35 mouse cellular contexts compared by ENCODE assay signal in genomic region chr2:143876026-143876425, GRCm38 (mm10). TPM values are rescaled to one million over a fixed set of nuclear protein-coding genes. Genes with fewer than 3 reads are reported as not detected.
DNase-seq lines count a peak whose midpoint lies in the region; ATAC-seq and TF ChIP-seq lines count a peak whose summit lies in the region.
"Had no signal": no experiment of that assay in that cellular context is flagged by ENCODE, and none has a peak within 500 bp of the region (broad histone marks: within the 10 kb centered on the region; RNA-seq: fewer than 3 reads in every experiment).

No protein-coding gene starts in this region.

- no peaks in the 10 kb centered on the region for H3K9me3 ChIP-seq in kidney, embryonic 14.5 days (ENCODE audit: control insufficient read depth, low read length)
- no peaks in the 10 kb centered on the region for H3K9me3 ChIP-seq in heart, embryonic 16.5 days (replicated peaks; ENCODE audit: control insufficient read depth, low read length)
- H3K9me3 ChIP-seq: embryonic facial prominence, embryonic 12.5 days; forebrain, embryonic 12.5 days; G1E; limb, embryonic 12.5 days; midbrain, embryonic 12.5 days; neural tube, embryonic 12.5 days had no signal

- peak overlapping the region; percentile 86 for H3K27ac ChIP-seq in kidney, adult 2 months (ENCODE audit: insufficient read depth, low read depth, low read length)
- H3K27ac ChIP-seq in kidney, embryonic 14.5 days (ENCODE audit: low read depth, low read length): no peak overlapping the region
- H3K27ac ChIP-seq in heart, embryonic 16.5 days (ENCODE audit: low read length): peak overlapping the region; percentile 6; the same call in 1 of the 2 replicates
- H3K27ac ChIP-seq: embryonic facial prominence, embryonic 12.5 days; forebrain, embryonic 12.5 days; hindbrain, embryonic 14.5 days; left cerebral cortex, adult 2 months; limb, embryonic 12.5 days; liver, embryonic 12.5 days; midbrain, embryonic 12.5 days; neural tube, embryonic 12.5 days; stomach, postnatal 0 days had no signal

- DNase-seq in heart, adult 11 months: peak; percentile 13
- no peak for DNase-seq in heart, postnatal 4 days
- peak; percentile 55 for DNase-seq in kidney, adult 2 months
- DNase-seq in kidney, adult 11 months: no peak
- DNase-seq in kidney, postnatal 14 days: peak; percentile 41
- no peak for DNase-seq in yolk sac, embryonic 10.5 days (ENCODE audit: low spot score)
- DNase-seq: adrenal gland, postnatal 10 days; cerebellum, adult 8-10 months; cerebellum, postnatal 25 days; embryo, embryonic 11 days; forebrain, postnatal 0 days; gastrocnemius, postnatal 14 days; liver, postnatal 0 days; lung, postnatal 36 days; right cerebral cortex, adult 18-20 months; spleen, adult 18-20 months; thymus, adult 18-20 months; thymus, postnatal 25 days had no signal

- H3K4me3 ChIP-seq in kidney, adult 2 months (ENCODE audit: insufficient read depth, low read depth, low read length): no peak overlapping the region
- H3K4me3 ChIP-seq in kidney, embryonic 14.5 days (ENCODE audit: low read length): no peak overlapping the region
- no peak overlapping the region for H3K4me3 ChIP-seq in heart, embryonic 16.5 days (ENCODE audit: low read length)
- H3K4me3 ChIP-seq: embryonic facial prominence, embryonic 12.5 days; erythroblast, embryonic 14.5 days; forebrain, embryonic 12.5 days; left cerebral cortex, adult 2 months; limb, embryonic 12.5 days; liver, embryonic 12.5 days; midbrain, embryonic 12.5 days; myocyte; neural tube, embryonic 12.5 days had no signal

- peaks cover 8% of the 10 kb centered on the region; the same call in 1 of the 2 replicates for H3K4me1 ChIP-seq in kidney, adult 2 months (ENCODE audit: control insufficient read depth, insufficient read depth, low read length)
- peaks cover 12% of the 10 kb centered on the region; the same call in 1 of the 2 replicates for H3K4me1 ChIP-seq in kidney, embryonic 14.5 days (ENCODE audit: control insufficient read depth, insufficient read depth, low read length)
- H3K4me1 ChIP-seq in heart, embryonic 16.5 days (ENCODE audit: control insufficient read depth, insufficient read depth, low read length): peaks cover 17% of the 10 kb centered on the region
- H3K4me1 ChIP-seq: forebrain, embryonic 12.5 days; limb, embryonic 12.5 days; midbrain, embryonic 12.5 days; neural tube, embryonic 12.5 days had no signal

- no peak overlapping the region for H3K4me2 ChIP-seq in kidney, embryonic 14.5 days (replicated peaks; ENCODE audit: low read depth, low read length)
- H3K4me2 ChIP-seq in heart, embryonic 16.5 days (ENCODE audit: low read depth, low read length): no peak overlapping the region
- H3K4me2 ChIP-seq: embryonic facial prominence, embryonic 12.5 days; forebrain, embryonic 12.5 days; hindbrain, embryonic 14.5 days; limb, embryonic 12.5 days; liver, embryonic 12.5 days; midbrain, embryonic 12.5 days; neural tube, embryonic 12.5 days had no signal

- TF ChIP-seq CTCF in kidney, adult 2 months (conservative IDR thresholded peaks at IDR 0.05; ENCODE audit: insufficient read depth, insufficient read length, low read depth, low read length): no peak

- no peak for ATAC-seq in kidney, embryonic 14.5 days (ENCODE audit: low FRiP score, low TSS enrichment)
- no peak for ATAC-seq in heart, embryonic 16.5 days (replicated peaks; ENCODE audit: extremely low read depth, insufficient read depth, low FRiP score)
- ATAC-seq: forebrain, postnatal 0 days; intestine, postnatal 0 days; liver, embryonic 12.5 days; liver, postnatal 0 days had no signal

- H3K9ac ChIP-seq in kidney, embryonic 14.5 days (ENCODE audit: low read depth, low read length): no peak overlapping the region
- no peak overlapping the region for H3K9ac ChIP-seq in heart, embryonic 16.5 days (ENCODE audit: low read length)
- H3K9ac ChIP-seq: embryonic facial prominence, embryonic 12.5 days; forebrain, embryonic 12.5 days; forebrain, postnatal 0 days; hindbrain, embryonic 14.5 days; limb, embryonic 12.5 days; liver, embryonic 12.5 days; liver, postnatal 0 days; midbrain, embryonic 12.5 days; neural tube, embryonic 12.5 days had no signal

- TF ChIP-seq POLR2A in kidney, adult 2 months (IDR thresholded peaks at IDR 0.05; ENCODE audit: low read depth, low read length): no peak

- no peaks in the 10 kb centered on the region for H3K36me3 ChIP-seq in kidney, adult 2 months (ENCODE audit: control insufficient read depth, insufficient read depth, low read length)
- no peaks in the 10 kb centered on the region for H3K36me3 ChIP-seq in kidney, embryonic 14.5 days (ENCODE audit: control insufficient read depth, insufficient read depth, low read length)
- no peaks in the 10 kb centered on the region for H3K36me3 ChIP-seq in heart, embryonic 16.5 days (ENCODE audit: control insufficient read depth, insufficient read depth)
- H3K36me3 ChIP-seq: embryonic facial prominence, embryonic 12.5 days; forebrain, embryonic 12.5 days; G1E; limb, embryonic 12.5 days; liver, embryonic 12.5 days; midbrain, embryonic 12.5 days; neural tube, embryonic 12.5 days had no signal

- H3K27me3 ChIP-seq in kidney, adult 2 months (replicated peaks; ENCODE audit: control insufficient read depth, insufficient read depth, low read length): no peaks in the 10 kb centered on the region
- H3K27me3 ChIP-seq in kidney, embryonic 14.5 days (ENCODE audit: control insufficient read depth, insufficient read depth, low read length): no peaks in the 10 kb centered on the region
- no peaks in the 10 kb centered on the region for H3K27me3 ChIP-seq in heart, embryonic 16.5 days (ENCODE audit: control insufficient read depth, insufficient read depth, low read length)
- H3K27me3 ChIP-seq: embryonic facial prominence, embryonic 12.5 days; forebrain, embryonic 12.5 days; limb, embryonic 12.5 days; liver, embryonic 12.5 days; midbrain, embryonic 12.5 days; neural tube, embryonic 12.5 days had no signal

- WGBS in kidney, adult 2 months: 58% methylated on average over 1 of the region's 1 CpGs
- 28% methylated on average over 1 of the region's 1 CpGs for WGBS in kidney, embryonic 14.5 days
- WGBS in heart, embryonic 16.5 days: 36% methylated on average over 1 of the region's 1 CpGs

RNA-seq across cellular contexts. Expression of gene Bfsp1, which starts 13.1 kb away (rescaled TPM):
- total RNA-seq in heart, postnatal 4 days (2021): under 1 TPM; 0.98 to 0.99 TPM
- 0.35 and 0.36 TPM in 2 replicates for polyA plus RNA-seq in kidney, adult 2 months (2012; rRNA removed)
- polyA plus RNA-seq in kidney, embryonic 14.5 days (2014; fragmentation: Nextera tagmentation; extraction: Ambion mirVana): 1.0 and 1.7 TPM in 2 replicates
- polyA plus RNA-seq in heart, embryonic 16.5 days (2015; fragmentation: Nextera tagmentation; extraction: Ambion mirVana): 1.1 and 1.4 TPM in 2 replicates
- total RNA-seq: granulocyte monocyte progenitor cell, adult 5-6 weeks; hematopoietic stem cell, adult 5-6 weeks had no signal
- polyA plus RNA-seq: erythroblast, embryonic 14.5 days; G1E had no signal

RNA-seq across cellular contexts. Expression of gene Dstn, which starts 39.1 kb away (rescaled TPM):
- total RNA-seq in heart, postnatal 4 days (2021): 100 to 1,000 TPM; 708 to 736 TPM
- polyA plus RNA-seq in kidney, adult 2 months (2012; rRNA removed): 46.9 and 73.0 TPM in 2 replicates
- polyA plus RNA-seq in kidney, embryonic 14.5 days (2014; fragmentation: Nextera tagmentation; extraction: Ambion mirVana): 319 and 404 TPM in 2 replicates
- polyA plus RNA-seq in heart, embryonic 16.5 days (2015; fragmentation: Nextera tagmentation; extraction: Ambion mirVana): 853 and 944 TPM in 2 replicates

Comparison
In these comparisons a context has a peak if more than half of its experiments do, and no peak if none do; other contexts are left out.
1. DNase-seq: peak in heart, adult 11 months (single experiment), kidney, adult 2 months (single experiment) and kidney, postnatal 14 days (single experiment); none in heart, postnatal 4 days (single experiment), kidney, adult 11 months (single experiment) and yolk sac, embryonic 10.5 days (single experiment).